Mouse (Mus musculus) erythroblast, embryonic 14.5 days (primary cell): ENCODE data around the gene Zfp385c.

Source experiments
- GATA1 ChIP-seq: IDR thresholded peaks from 2 replicates; pipeline ENCODE4 v1.6.1; 2012; ENCODE audit warnings: low read length, inconsistent platforms, mixed read lengths
- TAL1 ChIP-seq: IDR thresholded peaks from 3 replicates; pipeline ENCODE4 v1.6.1; 2012; ENCODE audit warnings: low read length, inconsistent platforms, mixed read lengths

- TF ChIP-seq GATA1: no peak
- no peak for TF ChIP-seq TAL1
Observed at GRCm38 (mm10) chr11:100671049-100671448, 21.2 kb downstream of the Zfp385c start.
